In the genomic region with DNA sequence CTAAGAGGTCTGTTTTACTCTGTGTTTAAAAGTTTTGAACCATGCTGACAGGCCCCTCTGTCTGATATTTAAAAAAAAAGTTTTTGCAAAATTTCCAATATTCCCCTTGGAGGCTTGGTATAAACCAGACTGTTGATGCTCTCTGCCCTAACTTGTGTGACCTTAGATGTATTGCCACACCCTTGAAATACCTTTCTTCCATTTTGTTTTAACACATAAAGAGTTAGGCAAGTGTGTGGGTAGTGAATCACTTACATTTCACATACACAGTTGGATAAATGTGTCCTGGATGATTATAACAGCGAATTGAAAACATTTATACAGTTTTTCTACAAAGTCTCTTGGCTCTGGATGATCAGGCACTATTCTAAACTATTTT, we compare ENCODE assay signal across 8 mouse cellular contexts. TPM values are rescaled to one million over a fixed set of nuclear protein-coding genes. Genes with fewer than 3 reads are reported as not detected.
DNase-seq lines count a peak whose midpoint lies in the region; ATAC-seq lines count a peak whose summit lies in the region.

No protein-coding gene starts in this region.

- no peak for ATAC-seq in heart, embryonic 16.5 days (replicated peaks; ENCODE audit: extremely low read depth, insufficient read depth, low FRiP score)
- ATAC-seq in hindbrain, embryonic 14.5 days (ENCODE audit: low FRiP score) = no peak
- no peak for ATAC-seq in midbrain, embryonic 14.5 days (ENCODE audit: low FRiP score, low TSS enrichment)

- no peaks in the 10 kb centered on the region for H3K27me3 ChIP-seq in heart, embryonic 16.5 days (ENCODE audit: control insufficient read depth, insufficient read depth, low read length)
- no peaks in the 10 kb centered on the region for H3K27me3 ChIP-seq in hindbrain, embryonic 14.5 days (ENCODE audit: control insufficient read depth, insufficient read depth, low read length)
- no peaks in the 10 kb centered on the region for H3K27me3 ChIP-seq in midbrain, embryonic 14.5 days (ENCODE audit: control insufficient read depth, insufficient read depth, low read length)

- H3K4me2 ChIP-seq in heart, embryonic 16.5 days (ENCODE audit: low read depth, low read length) = peak overlapping the region; percentile 70
- peak overlapping the region; percentile 73 for H3K4me2 ChIP-seq in hindbrain, embryonic 14.5 days (replicated peaks)
- peak overlapping the region; percentile 78 for H3K4me2 ChIP-seq in midbrain, embryonic 14.5 days (ENCODE audit: low read length)

- peaks cover 11% of the 10 kb centered on the region for H3K4me1 ChIP-seq in heart, embryonic 16.5 days (ENCODE audit: control insufficient read depth, insufficient read depth, low read length)
- peaks cover 11% of the 10 kb centered on the region for H3K4me1 ChIP-seq in hindbrain, embryonic 14.5 days (replicated peaks; ENCODE audit: control insufficient read depth, insufficient read depth, low read length)
- H3K4me1 ChIP-seq in midbrain, embryonic 14.5 days (ENCODE audit: control insufficient read depth, insufficient read depth, low read length) = peaks cover 7% of the 10 kb centered on the region; the same call in 1 of the 2 replicates

- no peak for DNase-seq in heart, adult 18-20 months
- peak; percentile 34 for DNase-seq in NIH3T3 (ENCODE audit: low read depth)
- no peak for DNase-seq in hindbrain, embryonic 14.5 days (ENCODE audit: low spot score)
- DNase-seq in midbrain, embryonic 14.5 days = no peak
- no peak for DNase-seq in adrenal gland, postnatal 25 days
- DNase-seq in adrenal gland, postnatal 36 days = no peak
- DNase-seq in ovary, postnatal 14 days (ENCODE audit: low spot score) = no peak

- peaks cover 3% of the 10 kb centered on the region; the same call in 1 of the 2 replicates for H3K9me3 ChIP-seq in heart, embryonic 16.5 days (replicated peaks; ENCODE audit: control insufficient read depth, low read length)
- H3K9me3 ChIP-seq in hindbrain, embryonic 14.5 days (ENCODE audit: control insufficient read depth, low read length) = no peaks in the 10 kb centered on the region
- H3K9me3 ChIP-seq in midbrain, embryonic 14.5 days (ENCODE audit: control insufficient read depth, low read length) = no peaks in the 10 kb centered on the region

- H3K27ac ChIP-seq in heart, embryonic 16.5 days (ENCODE audit: low read length) = no peak overlapping the region
- no peak overlapping the region for H3K27ac ChIP-seq in hindbrain, embryonic 14.5 days
- no peak overlapping the region for H3K27ac ChIP-seq in midbrain, embryonic 14.5 days (replicated peaks; ENCODE audit: low read depth, low read length)

- WGBS in heart, embryonic 16.5 days = 62% methylated on average over 1 of the region's 1 CpGs
- WGBS in hindbrain, embryonic 14.5 days = 71% methylated on average over 1 of the region's 1 CpGs
- WGBS in midbrain, embryonic 14.5 days = 63% methylated on average over 1 of the region's 1 CpGs

- peaks cover 7% of the 10 kb centered on the region; the same call in 1 of the 2 replicates for H3K36me3 ChIP-seq in heart, embryonic 16.5 days (ENCODE audit: control insufficient read depth, insufficient read depth)
- no peaks in the 10 kb centered on the region for H3K36me3 ChIP-seq in hindbrain, embryonic 14.5 days (replicated peaks; ENCODE audit: control insufficient read depth, insufficient read depth)
- no peaks in the 10 kb centered on the region for H3K36me3 ChIP-seq in midbrain, embryonic 14.5 days (ENCODE audit: control insufficient read depth, insufficient read depth, low read length)

- H3K4me3 ChIP-seq in heart, embryonic 16.5 days (ENCODE audit: low read length) = peak overlapping the region; percentile 87
- H3K4me3 ChIP-seq in hindbrain, embryonic 14.5 days (replicated peaks; ENCODE audit: low read length) = peak overlapping the region; percentile 58
- H3K4me3 ChIP-seq in midbrain, embryonic 14.5 days (replicated peaks; ENCODE audit: low read depth, low read length) = peak overlapping the region; percentile 86

- peak overlapping the region; percentile 96 for H3K9ac ChIP-seq in heart, embryonic 16.5 days (ENCODE audit: low read length)
- H3K9ac ChIP-seq in hindbrain, embryonic 14.5 days = peak overlapping the region; percentile 88
- peak overlapping the region; percentile 85; the same call in 1 of the 2 replicates for H3K9ac ChIP-seq in midbrain, embryonic 14.5 days (replicated peaks; ENCODE audit: low read length)

RNA-seq across cellular contexts. Expression of a gene that starts 1.1 kb away (rescaled TPM):
- 26.1 and 32.2 TPM in 2 replicates for polyA plus RNA-seq in heart, embryonic 16.5 days (2015; fragmentation: Nextera tagmentation; extraction: Ambion mirVana)
- 10 to 100 TPM; 78.0 to 86.7 TPM for total RNA-seq in heart, adult 18-20 months (2021)
- 28.2 and 28.7 TPM in 2 replicates for polyA plus RNA-seq in hindbrain, embryonic 14.5 days (2014; fragmentation: Nextera tagmentation; extraction: Ambion mirVana)
- 18.7 and 33.1 TPM in 2 replicates for polyA plus RNA-seq in midbrain, embryonic 14.5 days (2014; fragmentation: Nextera tagmentation; extraction: Ambion mirVana)
- total RNA-seq in adrenal gland, postnatal 25 days (2021) = 56.4 and 66.0 TPM in 2 replicates
- 10 to 100 TPM; 63.0 to 68.1 TPM for total RNA-seq in adrenal gland, postnatal 36 days (2021)

RNA-seq across cellular contexts. Expression of a gene that starts 14.5 kb away (rescaled TPM):
- polyA plus RNA-seq in heart, embryonic 16.5 days (2015; fragmentation: Nextera tagmentation; extraction: Ambion mirVana) = 138 and 146 TPM in 2 replicates
- total RNA-seq in heart, adult 18-20 months (2021) = 100 to 1,000 TPM; 168 to 174 TPM
- 297 and 309 TPM in 2 replicates for polyA plus RNA-seq in hindbrain, embryonic 14.5 days (2014; fragmentation: Nextera tagmentation; extraction: Ambion mirVana)
- polyA plus RNA-seq in midbrain, embryonic 14.5 days (2014; fragmentation: Nextera tagmentation; extraction: Ambion mirVana) = 263 and 300 TPM in 2 replicates
- total RNA-seq in adrenal gland, postnatal 25 days (2021) = 469 and 476 TPM in 2 replicates
- total RNA-seq in adrenal gland, postnatal 36 days (2021) = 100 to 1,000 TPM; 332 to 479 TPM
